Mouse (Mus musculus) stomach, postnatal 0 days (tissue): ENCODE measurements at regions not wholly inside any gene's neighbourhood (a gene's known extent, or its start where the extent isn't known, plus 50 kb on each side); places are given as distances from the start of the nearest gene placed in this dataset.

Experiments
- ATAC-seq: fragments of 200-750 bp; cut with Nextera tagmentation; 2 replicates; pipeline ENCODE4 v1.8.0; 2017; ENCODE audit not compliant: low FRiP score, low TSS enrichment
- DNase-seq: peaks from one replicate; pipeline ENCODE4 v3.0.0-alpha.2; 2016; ENCODE audit warnings: low spot score
- H3K27ac ChIP-seq: fragments of 300-500 bp; sonication (generic); replicated peaks from 2 replicates; pipeline ENCODE4 v1.5.1; 2014; ENCODE audit warnings: mild to moderate bottlenecking, control low read depth
- H3K27me3 ChIP-seq: fragments of 300-500 bp; sonication (generic); 2 replicates; pipeline ENCODE4 v1.6.1; 2014; ENCODE audit warnings: low read length; ENCODE audit not compliant: control insufficient read depth, insufficient read depth
- H3K36me3 ChIP-seq: fragments of 300-500 bp; sonication (generic); 2 replicates; pipeline ENCODE4 v1.6.1; 2014; ENCODE audit warnings: low read length, mixed read lengths; ENCODE audit not compliant: control insufficient read depth, insufficient read depth
- H3K4me1 ChIP-seq: fragments of 300-500 bp; sonication (generic); replicated peaks from 2 replicates; pipeline ENCODE4 v1.6.1; 2014; ENCODE audit warnings: antibody characterized with exemption; ENCODE audit not compliant: control insufficient read depth, insufficient read depth
- H3K4me2 ChIP-seq: fragments of 300-500 bp; sonication (generic); replicated peaks from 2 replicates; pipeline ENCODE4 v1.6.1; 2014; ENCODE audit warnings: low read depth, mild to moderate bottlenecking, control low read depth, moderate library complexity
- H3K4me3 ChIP-seq: fragments of 300-500 bp; sonication (generic); 2 replicates; pipeline ENCODE4 v1.5.1; 2014; ENCODE audit warnings: low read depth, low read length, control low read depth
- H3K9ac ChIP-seq: fragments of 300-500 bp; sonication (generic); 2 replicates; pipeline ENCODE4 v1.6.1; 2014; ENCODE audit warnings: mild to moderate bottlenecking, low read length, control low read depth, mixed read lengths
- H3K9me3 ChIP-seq: fragments of 300-500 bp; sonication (generic); 2 replicates; pipeline ENCODE4 v1.6.1; 2016; ENCODE audit warnings: low read length; ENCODE audit not compliant: control insufficient read depth
- CTCF ChIP-seq: IDR thresholded peaks from 2 replicates; pipeline ENCODE4 v1.5.1; 2016; ENCODE audit warnings: antibody characterized with exemption, low read depth, mild to moderate bottlenecking, moderate library complexity
- EP300 ChIP-seq: optimal IDR thresholded peaks from 2 replicates; pipeline ENCODE3; 2016; ENCODE audit warnings: antibody characterized with exemption
- WGBS: fragments of 180-500 bp; shearing (Covaris S2); extraction: QIAGEN DNeasy Blood & Tissue Kit; methylation state at CpG from one replicate; pipeline ENCODE4 v1.1.7; 2014; 5-methylcytosine and 5-hydroxymethylcytosine counted together

DNA sequence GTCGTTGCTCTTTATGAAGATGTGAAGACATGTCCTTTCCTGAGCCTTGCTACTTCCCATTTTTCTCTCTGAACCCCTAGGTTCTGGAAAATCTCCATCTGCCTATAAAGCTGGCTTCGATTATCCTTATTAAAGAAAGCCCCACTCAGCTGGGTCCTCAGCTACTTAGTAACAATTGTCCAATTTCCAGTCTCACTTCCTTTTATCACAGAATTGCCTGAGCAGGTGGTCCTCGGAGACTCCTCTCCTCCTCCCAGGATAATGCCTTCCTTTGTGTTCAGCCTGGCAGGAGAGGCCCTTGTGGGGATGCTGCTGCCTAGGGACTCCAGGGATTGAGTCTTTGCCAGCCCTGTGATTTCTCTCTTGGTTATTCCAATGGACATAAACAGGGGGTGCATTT lies 385.5 kb downstream of the Insc start:
- Histone ChIP-seq H3K9me3 (no peaks in the 10 kb centered on the region), H3K4me3 (no peak overlapping the region), H3K4me1 (no peaks in the 10 kb centered on the region), H3K9ac (no peak overlapping the region), H3K4me2 (no peak overlapping the region), H3K27me3 (no peaks in the 10 kb centered on the region), H3K27ac (no peak overlapping the region), H3K36me3 (no peaks in the 10 kb centered on the region)
- ATAC-seq = no peak
- TF ChIP-seq CTCF = no peak
- TF ChIP-seq EP300 = no peak
- 45% methylated on average over 3 of the region's 3 CpGs for whole genome bisulfite sequencing
- no peak for DNase-seq

DNA sequence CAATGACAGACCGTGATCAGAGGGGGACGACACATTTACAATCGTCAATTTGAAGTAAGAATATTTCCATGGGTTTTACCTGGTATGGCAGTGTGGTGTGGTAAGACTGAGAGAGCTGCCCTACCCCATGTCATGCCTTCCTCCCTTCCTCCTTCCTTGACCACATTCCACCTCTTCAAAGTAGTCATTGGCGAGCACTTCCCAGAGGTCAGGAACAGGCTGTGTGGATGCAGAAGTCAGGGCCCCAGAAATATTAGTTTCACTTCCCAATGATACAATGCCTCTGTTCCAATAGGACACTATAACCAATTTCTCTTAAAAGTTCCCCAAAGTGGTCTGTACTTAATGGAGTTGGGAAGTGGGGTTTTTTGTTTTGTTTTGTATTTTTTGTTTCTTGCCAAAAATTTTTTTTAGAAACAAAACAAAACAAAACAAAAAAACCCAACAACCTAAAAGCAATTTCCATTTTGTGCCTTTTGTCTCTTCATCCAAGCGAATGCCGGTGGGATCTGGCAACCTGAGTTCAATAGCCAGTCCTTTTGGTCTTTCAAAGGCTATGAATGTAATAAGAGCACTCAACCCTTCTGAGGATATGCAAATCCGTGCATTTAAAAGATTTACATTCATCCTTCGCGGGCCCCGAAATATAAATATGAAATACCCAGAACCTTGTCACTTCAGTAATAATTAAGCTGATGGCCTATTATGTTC lies 387.9 kb downstream of the Insc start:
- Histone ChIP-seq H3K36me3 (no peaks in the 10 kb centered on the region), H3K27ac (no peak overlapping the region), H3K4me1 (no peaks in the 10 kb centered on the region), H3K4me2 (no peak overlapping the region), H3K27me3 (no peaks in the 10 kb centered on the region), H3K9me3 (no peaks in the 10 kb centered on the region), H3K9ac (no peak overlapping the region), H3K4me3 (no peak overlapping the region)
- DNase-seq (no peak), ATAC-seq (no peak)
- 87% methylated on average over 10 of the region's 10 CpGs for WGBS
- no peak for TF ChIP-seq EP300
- no peak for TF ChIP-seq CTCF

DNA sequence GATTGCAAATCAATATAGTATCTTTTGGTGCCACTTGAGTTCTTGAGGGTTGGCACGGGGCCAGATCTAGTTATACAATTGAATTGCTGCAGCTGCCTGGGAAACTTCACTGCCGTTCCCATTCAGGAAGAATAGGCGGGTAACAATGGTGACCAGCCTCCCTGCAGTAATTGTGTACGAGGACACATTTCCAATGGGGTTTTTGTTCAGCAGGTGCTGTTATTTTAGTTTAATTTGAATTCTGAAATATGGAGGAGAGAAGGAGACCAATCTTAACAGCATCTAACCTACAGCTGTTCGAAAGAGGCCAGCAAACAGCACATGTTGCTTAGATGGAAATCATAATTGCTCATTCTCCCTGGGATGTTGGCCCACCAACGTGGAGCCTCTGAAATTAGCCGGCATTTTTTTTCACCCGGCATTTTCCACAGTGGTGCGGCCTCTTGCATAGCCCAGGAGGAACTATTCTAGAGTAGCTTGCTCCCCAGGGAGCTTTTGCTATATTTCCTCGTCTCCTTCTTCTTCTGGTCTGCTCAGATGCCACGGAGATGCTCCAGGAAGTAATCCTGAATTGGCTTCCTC lies 388.6 kb downstream of the Insc start:
- no peak for TF ChIP-seq EP300
- no peak for TF ChIP-seq CTCF
- H3K36me3 ChIP-seq = no peaks in the 10 kb centered on the region
- DNase-seq = no peak

DNA sequence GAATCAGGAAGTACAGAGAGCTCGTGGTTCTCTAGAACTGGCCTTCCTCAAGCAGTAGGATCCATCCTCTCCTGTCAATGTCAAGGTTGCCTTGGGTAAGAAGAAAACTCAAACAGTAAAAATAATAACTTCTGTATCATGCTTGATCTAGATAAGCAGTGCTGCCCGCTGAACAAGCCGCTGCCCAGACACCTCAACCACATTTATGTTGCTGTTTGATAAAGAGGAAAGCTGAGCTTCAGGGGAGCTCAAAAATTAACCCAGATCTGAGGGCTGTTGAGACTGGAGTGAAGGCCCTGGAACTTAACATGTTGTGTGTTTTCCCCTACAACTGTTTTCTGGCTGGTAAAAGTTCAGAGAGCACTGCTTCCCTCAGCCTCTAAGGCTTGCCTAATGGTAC lies 389.1 kb downstream of the Insc start:
- Histone ChIP-seq H3K4me2 (no peak overlapping the region), H3K9me3 (no peaks in the 10 kb centered on the region), H3K4me1 (no peaks in the 10 kb centered on the region), H3K9ac (no peak overlapping the region), H3K27me3 (no peaks in the 10 kb centered on the region), H3K4me3 (no peak overlapping the region), H3K36me3 (no peaks in the 10 kb centered on the region), H3K27ac (no peak overlapping the region)
- ATAC-seq = no peak
- DNase-seq = no peak
- no peak for TF ChIP-seq CTCF
- TF ChIP-seq EP300 = no peak
- 70% methylated on average over 3 of the region's 3 CpGs for WGBS

More for the DNA sequence above, 388.6 kb downstream of the Insc start:
- Histone ChIP-seq H3K9ac (no peak overlapping the region), H3K4me3 (no peak overlapping the region), H3K27me3 (no peaks in the 10 kb centered on the region), H3K27ac (no peak overlapping the region), H3K4me1 (no peaks in the 10 kb centered on the region), H3K4me2 (no peak overlapping the region), H3K9me3 (no peaks in the 10 kb centered on the region)
- 64% methylated on average over 11 of the region's 11 CpGs for WGBS
- no peak for ATAC-seq

- TF ChIP-seq EP300 (no peak), CTCF (no peak)
- H3K27me3 ChIP-seq = no peaks in the 10 kb centered on the region
- no peak overlapping the region for H3K9ac ChIP-seq
- no peaks in the 10 kb centered on the region for H3K9me3 ChIP-seq
- no peaks in the 10 kb centered on the region for H3K4me1 ChIP-seq
- H3K36me3 ChIP-seq = no peaks in the 10 kb centered on the region
- H3K4me2 ChIP-seq = no peak overlapping the region
- no peak overlapping the region for H3K4me3 ChIP-seq
- 76% methylated on average over 3 of the region's 3 CpGs for WGBS
- DNase-seq = no peak
- no peak for ATAC-seq
- H3K27ac ChIP-seq = no peak overlapping the region
Measured at GRCm38 (mm10) chr7:115134926-115135575, 391.6 kb downstream of the Insc start.

- Histone ChIP-seq H3K4me2 (no peak overlapping the region), H3K9me3 (no peaks in the 10 kb centered on the region), H3K9ac (no peak overlapping the region), H3K27me3 (no peaks in the 10 kb centered on the region), H3K4me1 (no peaks in the 10 kb centered on the region), H3K27ac (no peak overlapping the region), H3K36me3 (no peaks in the 10 kb centered on the region), H3K4me3 (no peak overlapping the region)
- whole genome bisulfite sequencing = 82% methylated on average over 3 of the region's 3 CpGs
- no peak for TF ChIP-seq CTCF
- no peak for TF ChIP-seq EP300
- ATAC-seq (no peak), DNase-seq (no peak)
Measured at GRCm38 (mm10) chr7:115140286-115140685, 396.8 kb downstream of the Insc start.
